8 mouse cellular contexts compared by ENCODE assay signal in the genomic region with DNA sequence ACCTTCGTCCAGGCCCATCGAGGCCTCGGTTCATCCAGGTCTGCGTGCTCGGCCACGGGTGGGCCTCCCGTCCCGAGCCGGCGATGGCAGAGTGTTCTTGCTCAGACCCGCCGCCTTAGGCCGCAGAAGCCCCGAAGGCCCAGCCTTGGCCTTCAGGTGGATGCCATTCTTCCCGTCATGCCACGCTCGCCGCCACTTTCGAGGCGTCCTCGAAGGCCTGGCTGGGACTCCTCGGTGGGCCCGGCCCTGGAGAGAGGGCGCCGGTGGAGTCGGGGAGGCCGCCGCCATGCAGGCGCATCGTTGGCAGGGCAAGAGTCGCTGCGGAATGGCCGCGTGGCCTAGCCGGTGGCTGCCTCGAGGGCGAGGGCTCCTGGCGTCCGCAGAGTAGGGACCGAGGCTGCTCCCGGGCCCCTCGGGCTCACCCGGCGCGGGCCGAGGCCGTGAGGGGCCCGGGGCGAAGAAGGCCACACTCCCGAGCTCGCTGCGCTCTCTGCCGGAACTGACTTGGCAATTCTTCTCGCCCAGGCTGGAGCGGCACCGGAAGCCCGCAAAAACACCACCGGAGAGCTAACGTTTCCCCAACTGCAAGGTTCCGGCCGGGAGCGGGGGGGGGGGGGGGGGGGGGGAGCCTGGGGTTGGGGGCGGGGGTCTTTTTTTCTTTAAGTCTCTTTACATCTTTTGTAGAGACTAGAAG. TPM values are rescaled to one million over a fixed set of nuclear protein-coding genes. Genes with fewer than 3 reads are reported as not detected.
DNase-seq lines count a peak whose midpoint lies in the region; ATAC-seq and TF ChIP-seq lines count a peak whose summit lies in the region.
"Not testable (repeated sequence)": the region's sequence is repeated elsewhere in the genome, so short reads cannot be mapped to it uniquely, and the experiment has no call there.

No protein-coding gene starts in this region.

- not testable (repeated sequence) for H3K4me1 ChIP-seq in hindbrain, postnatal 0 days (ENCODE audit: insufficient read depth, low read length)
- H3K4me1 ChIP-seq in megakaryocyte, embryonic 14.5 days: peaks cover 14% of the 10 kb centered on the region

- POLR2A ChIA-PET in Patski (lab: Charles Lee): not testable (repeated sequence)

- peak; percentile 73 for ATAC-seq in Patski
- ATAC-seq in hindbrain, postnatal 0 days: peak; percentile 94

- H3K27me3 ChIP-seq in Patski; hindbrain, postnatal 0 days (ENCODE audit: insufficient read depth, low read length); megakaryocyte, embryonic 14.5 days (replicated peaks): not testable (repeated sequence)

- not testable (repeated sequence) for H3K36me3 ChIP-seq in hindbrain, postnatal 0 days (ENCODE audit: insufficient read depth, low read length); megakaryocyte, embryonic 14.5 days (replicated peaks; ENCODE audit: low read length)

- not testable (repeated sequence) for DNase-seq in Patski (ENCODE audit: low read depth, low spot score)
- peak; percentile 76 to 85 for DNase-seq in cerebellum, postnatal 25 days
- peak; percentile 88 for DNase-seq in gastrocnemius, adult 2 months
- peak; percentile 91 for DNase-seq in hindbrain, postnatal 0 days (ENCODE audit: low spot score)
- peak; percentile 45 to 54 for DNase-seq in left cerebral cortex, adult 8-10 months (ENCODE audit: low spot score in 2 of 2)
- peak; percentile 45 to 67 for DNase-seq in right cerebral cortex, adult 2 months (ENCODE audit: low spot score in 2 of 2)
- DNase-seq in urinary bladder, postnatal 10 days (ENCODE audit: low spot score): peak; percentile 21

- not testable (repeated sequence) for H3K9me3 ChIP-seq in hindbrain, postnatal 0 days (ENCODE audit: low read length); megakaryocyte, embryonic 14.5 days

- in situ Hi-C loops in Patski (cut with MboI; ENCODE audit: low pct_unique_long_range_greater_than_20kb): not testable (repeated sequence)

- intact Hi-C loops in gastrocnemius, adult 2 months (cut with DNase I): loop anchor here (5.0 kb wide), 1 partner anchor 80 kb away; a partner anchor contains a TSS

- CTCF ChIA-PET in Patski (lab: Charles Lee): not testable (repeated sequence)

- H3K9ac ChIP-seq in hindbrain, postnatal 0 days (replicated peaks; ENCODE audit: low read length): not testable (repeated sequence)

- H3K27ac ChIP-seq in gastrocnemius, adult 2 months: peak overlapping the region; percentile 83
- H3K27ac ChIP-seq in hindbrain, postnatal 0 days: not testable (repeated sequence)

- peak overlapping the region; percentile 51 for H3K4me2 ChIP-seq in hindbrain, postnatal 0 days (ENCODE audit: low read depth, low read length)

- peak overlapping the region; percentile 70 for H3K4me3 ChIP-seq in gastrocnemius, adult 2 months
- H3K4me3 ChIP-seq in hindbrain, postnatal 0 days (ENCODE audit: low read length): peak overlapping the region; percentile 36
- peak overlapping the region; percentile 89 for H3K4me3 ChIP-seq in megakaryocyte, embryonic 14.5 days (replicated peaks)

- WGBS in hindbrain, postnatal 0 days: 2% methylated on average over 9 of the region's 63 CpGs

- TF ChIP-seq CTCF in Patski (IDR thresholded peaks at IDR 0.05); gastrocnemius, adult 2 months (IDR thresholded peaks at IDR 0.05); hindbrain, postnatal 0 days (IDR thresholded peaks at IDR 0.05; ENCODE audit: low read depth): not testable (repeated sequence)

RNA-seq across cellular contexts. Expression of a gene that starts 28.1 kb away (rescaled TPM):
- 39.7 TPM for polyA plus RNA-seq in Patski (2021)
- 1 to 10 TPM; 3.8 to 4.6 TPM for total RNA-seq in gastrocnemius, adult 2 months (2021)
- 228 and 259 TPM in 2 replicates for total RNA-seq in hindbrain, postnatal 0 days (2014; rRNA removed)
- 10.7 and 11.2 TPM in 2 replicates for polyA plus RNA-seq in hindbrain, postnatal 0 days (2015; fragmentation: Nextera tagmentation; extraction: Ambion mirVana)
- total RNA-seq in left cerebral cortex, adult 8-10 months (2022): 100 to 1,000 TPM; 359 to 405 (median 385) TPM
- polyA plus RNA-seq in megakaryocyte, embryonic 14.5 days (2012; ENCODE audit: insufficient read depth, low replicate concordance): 7.0 TPM in 1 of 2 replicates, not detected in the other

Comparison
In these comparisons a context has a peak if more than half of its experiments do, and no peak if none do; other contexts are left out.
1. H3K4me3 ChIP-seq: peak in every context shown above with its lines; median percentile 89 in megakaryocyte, embryonic 14.5 days; 70 in gastrocnemius, adult 2 months; 36 in hindbrain, postnatal 0 days.
2. RNA of a gene that starts 28.1 kb away (total RNA-seq): 359 to 405 TPM in left cerebral cortex, adult 8-10 months and 228 to 259 TPM in hindbrain, postnatal 0 days; 3.8 to 4.6 TPM in gastrocnemius, adult 2 months; every median in the first group is over 10 times any median in the second.